Mouse (Mus musculus) megakaryocyte, embryonic 14.5 days (primary cell): ENCODE measurements around the gene Il17ra. TPM values are rescaled to one million over a fixed set of nuclear protein-coding genes. Genes with fewer than 3 reads are reported as not detected.

ENCODE experiments used
- H3K27me3 ChIP-seq: replicated peaks from 2 replicates; pipeline ENCODE3; 2012; ENCODE audit warnings: inconsistent platforms
- H3K36me3 ChIP-seq: replicated peaks from 2 replicates; pipeline ENCODE3; 2012; ENCODE audit warnings: low read length, inconsistent platforms, mixed read lengths
- H3K4me1 ChIP-seq: 2 replicates; pipeline ENCODE4 v1.6.1; 2012; ENCODE audit warnings: inconsistent platforms
- H3K4me3 ChIP-seq: replicated peaks from 2 replicates; pipeline ENCODE3; 2012; ENCODE audit warnings: moderate library complexity, mild to moderate bottlenecking, inconsistent platforms
- H3K9me3 ChIP-seq: 2 replicates; pipeline ENCODE4 v1.6.1; 2012; ENCODE audit warnings: inconsistent platforms
- FLI1 ChIP-seq: IDR thresholded peaks from 2 replicates; pipeline ENCODE4 v1.6.1; 2012; ENCODE audit warnings: low read length, inconsistent platforms, mixed read lengths
- GATA1 ChIP-seq: IDR thresholded peaks from 3 replicates; pipeline ENCODE4 v1.6.1; 2012; ENCODE audit warnings: mixed read lengths, low read length, inconsistent platforms, borderline replicate concordance
- polyA plus RNA-seq: library from polyadenylated mRNA; stranded (reverse); fragments of >175 nt; gene quantifications from 2 replicates; pipeline ENCODE4 v1.2.3, GENCODE M21; 2012; ENCODE audit warnings: low replicate concordance; ENCODE audit not compliant: insufficient read depth

Gene Il17ra
- polyA plus RNA-seq, 1 experiment, result 11.2 TPM

DNA sequence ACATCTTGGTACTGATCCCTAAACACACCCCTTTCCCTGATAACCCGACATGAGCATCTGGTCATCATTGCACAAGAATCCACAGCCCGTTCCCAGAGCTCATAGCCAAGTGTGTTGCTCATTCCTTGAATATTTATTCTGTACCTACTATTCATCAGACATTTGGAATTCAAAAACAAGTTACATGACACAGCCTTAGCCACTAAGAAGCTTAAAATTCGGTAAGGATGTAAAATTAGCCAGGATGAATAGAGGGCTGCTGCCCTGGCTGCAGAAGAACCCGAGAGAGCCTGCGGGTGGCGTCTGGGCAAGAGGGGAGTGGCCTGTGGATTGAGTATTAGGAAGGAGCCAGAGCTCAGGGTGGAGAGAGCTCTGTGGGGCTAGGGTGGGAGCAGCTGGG, 19.7 kb downstream of the Il17ra start:
- peaks cover 85% of the 10 kb centered on the region for H3K4me1 ChIP-seq
- H3K36me3 ChIP-seq, result peaks cover 67% of the 10 kb centered on the region
- TF ChIP-seq FLI1 (no peak), GATA1 (no peak)
- H3K4me3 ChIP-seq, result no peak overlapping the region
- no peaks in the 10 kb centered on the region for H3K9me3 ChIP-seq
- no peaks in the 10 kb centered on the region for H3K27me3 ChIP-seq

DNA sequence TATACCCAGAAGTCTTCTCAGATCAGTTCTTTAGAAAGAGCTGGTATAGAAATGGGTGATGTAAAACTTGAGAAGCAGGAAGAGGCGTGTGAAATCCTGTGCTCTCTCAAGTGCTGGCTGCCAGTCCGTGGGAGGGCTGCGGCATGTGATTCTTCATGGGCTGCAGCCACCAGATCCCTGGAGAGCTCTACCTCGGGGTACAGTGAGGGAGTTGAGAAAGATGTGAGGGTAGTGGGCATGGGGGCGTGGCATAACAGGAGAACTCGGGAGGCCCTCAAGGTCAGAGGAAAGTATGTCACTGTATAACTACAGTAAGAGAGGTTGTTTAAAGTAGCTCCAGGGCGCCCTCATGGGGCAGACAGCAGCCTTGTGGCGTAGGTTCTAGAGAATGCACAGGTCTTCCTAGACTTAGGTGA, 20.2 kb downstream of the Il17ra start:
- TF ChIP-seq FLI1, result no peak
- no peak for TF ChIP-seq GATA1
- peaks cover 62% of the 10 kb centered on the region for H3K36me3 ChIP-seq
- H3K9me3 ChIP-seq, result no peaks in the 10 kb centered on the region
- peaks cover 83% of the 10 kb centered on the region for H3K4me1 ChIP-seq
- no peak overlapping the region for H3K4me3 ChIP-seq
- no peaks in the 10 kb centered on the region for H3K27me3 ChIP-seq

DNA sequence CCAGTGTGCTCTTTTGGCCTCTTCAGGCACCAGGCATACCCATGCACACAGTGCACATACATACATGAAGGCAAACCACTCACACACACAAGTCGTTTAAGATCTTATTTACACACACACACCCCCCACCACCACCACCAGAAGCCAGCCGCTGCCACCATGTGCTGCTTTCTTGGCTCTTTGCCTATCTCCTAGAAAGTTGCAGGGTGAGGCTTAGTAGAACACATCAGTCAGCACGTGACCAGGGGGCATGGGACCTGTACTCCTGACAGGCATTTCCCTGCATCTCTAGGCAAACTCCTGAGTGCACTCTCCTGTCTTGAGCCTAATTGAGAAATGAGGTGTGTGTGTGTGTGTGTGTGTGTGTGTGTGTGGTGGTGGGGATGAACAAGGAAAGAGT, 22.0 kb downstream of the Il17ra start:
- no peaks in the 10 kb centered on the region for H3K9me3 ChIP-seq
- peaks cover 44% of the 10 kb centered on the region for H3K36me3 ChIP-seq
- peaks cover 4% of the 10 kb centered on the region for H3K27me3 ChIP-seq
- TF ChIP-seq GATA1, result no peak
- TF ChIP-seq FLI1, result no peak
- H3K4me3 ChIP-seq, result no peak overlapping the region
- peaks cover 83% of the 10 kb centered on the region for H3K4me1 ChIP-seq

DNA sequence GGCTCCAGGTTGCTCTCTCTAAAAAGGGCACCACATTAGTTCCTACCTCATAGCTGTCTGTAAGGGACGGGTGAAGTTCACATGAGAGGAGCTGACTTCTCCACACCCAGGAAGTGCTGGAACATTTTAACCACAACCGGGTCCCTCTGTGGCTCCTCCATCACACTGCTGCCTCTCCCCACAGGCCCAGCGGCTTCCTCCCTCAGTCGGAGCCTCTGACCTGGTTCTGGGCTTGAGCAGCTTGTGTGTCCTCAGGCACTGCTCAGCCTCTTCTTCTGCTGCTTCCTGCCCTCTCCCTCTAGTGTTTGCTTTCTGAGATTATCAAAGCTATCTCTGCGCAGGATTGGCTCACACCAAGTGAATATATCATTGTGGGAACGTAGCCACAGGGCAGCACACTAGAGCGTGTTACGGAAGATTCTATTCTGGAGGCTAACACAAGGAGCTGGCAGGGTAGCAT, 23.0 kb downstream of the Il17ra start:
- H3K27me3 ChIP-seq, result peaks cover 11% of the 10 kb centered on the region
- no peak for TF ChIP-seq GATA1
- H3K4me1 ChIP-seq, result peaks cover 88% of the 10 kb centered on the region
- peak overlapping the region; percentile 59 for H3K4me3 ChIP-seq
- peaks cover 33% of the 10 kb centered on the region for H3K36me3 ChIP-seq
- H3K9me3 ChIP-seq, result no peaks in the 10 kb centered on the region

DNA sequence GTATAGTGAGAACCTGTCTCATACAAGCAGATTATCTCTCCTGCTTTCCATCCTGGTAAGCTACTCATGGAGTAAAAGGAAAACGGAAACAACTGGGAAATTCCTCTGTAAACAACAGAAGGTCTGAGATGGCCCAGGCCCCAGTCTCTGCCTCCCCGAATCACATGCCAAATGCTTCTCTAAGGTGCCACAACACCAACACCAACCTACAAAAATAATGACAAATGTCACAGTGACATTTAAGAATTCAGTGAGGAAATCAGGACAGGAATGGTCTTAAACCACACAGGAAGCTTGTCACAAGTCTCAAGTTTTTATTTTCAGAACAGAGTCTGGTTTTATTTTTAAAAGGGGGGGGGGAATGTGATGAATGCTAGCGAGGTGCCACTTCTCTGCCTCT, 25.6 kb downstream of the Il17ra start:
- no peak for TF ChIP-seq FLI1
- peaks cover 37% of the 10 kb centered on the region for H3K27me3 ChIP-seq
- no peak overlapping the region for H3K4me3 ChIP-seq

DNA sequence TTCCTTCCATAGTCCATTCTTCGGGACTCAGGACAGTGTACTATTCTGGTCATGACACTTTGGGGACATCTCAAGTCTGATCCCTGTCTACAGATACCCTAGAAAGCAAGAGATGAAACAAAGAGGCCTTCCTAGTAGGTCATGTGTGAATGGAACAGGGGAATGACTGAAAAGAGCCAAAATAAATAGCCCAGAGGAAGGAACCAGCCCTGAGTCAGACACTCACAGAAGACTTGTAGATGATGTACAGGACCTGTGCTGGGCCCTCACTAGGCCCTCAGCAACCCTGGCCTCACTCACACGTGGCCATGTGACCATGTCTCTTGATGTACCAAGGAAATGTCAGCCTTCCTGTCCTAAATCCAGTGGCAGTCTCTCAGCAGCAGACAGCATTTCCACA, 26.4 kb downstream of the Il17ra start:
- H3K36me3 ChIP-seq, result peaks cover 5% of the 10 kb centered on the region
- H3K9me3 ChIP-seq, result peaks cover 6% of the 10 kb centered on the region; the same call in 1 of the 2 replicates
- peaks cover 93% of the 10 kb centered on the region for H3K4me1 ChIP-seq
- peak overlapping the region; percentile 59 for H3K4me3 ChIP-seq
- TF ChIP-seq GATA1 (no peak), FLI1 (no peak)
- peaks cover 45% of the 10 kb centered on the region for H3K27me3 ChIP-seq

More for the DNA sequence above, 25.6 kb downstream of the Il17ra start:
- Histone ChIP-seq H3K4me1 (peaks cover 92% of the 10 kb centered on the region), H3K9me3 (peaks cover 6% of the 10 kb centered on the region; the same call in 1 of the 2 replicates), H3K36me3 (peaks cover 8% of the 10 kb centered on the region)

DNA sequence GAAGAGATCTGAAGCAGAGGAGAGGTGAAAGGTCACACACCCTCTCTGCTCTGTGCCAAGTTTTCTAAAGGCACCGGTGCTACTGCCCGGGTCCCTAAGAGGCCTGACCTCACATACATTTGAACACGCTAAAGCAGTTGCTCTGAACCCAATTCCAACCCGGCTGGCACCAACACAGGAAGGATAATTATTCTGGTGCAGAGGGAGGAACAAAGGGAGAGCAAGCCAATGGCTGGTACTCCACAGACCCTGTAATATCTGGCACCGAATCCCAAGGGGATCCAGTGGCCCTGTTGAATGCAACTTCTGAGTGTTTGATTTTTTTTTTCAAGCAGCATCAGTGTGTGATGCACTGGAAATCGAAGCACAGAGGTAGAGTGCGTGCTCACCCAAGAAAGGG, 28.0 kb downstream of the Il17ra start:
- Histone ChIP-seq H3K36me3 (no peaks in the 10 kb centered on the region), H3K9me3 (peaks cover 6% of the 10 kb centered on the region; the same call in 1 of the 2 replicates), H3K4me1 (peaks cover 85% of the 10 kb centered on the region), H3K27me3 (peaks cover 56% of the 10 kb centered on the region), H3K4me3 (no peak overlapping the region)
- no peak for TF ChIP-seq FLI1
- no peak for TF ChIP-seq GATA1

DNA sequence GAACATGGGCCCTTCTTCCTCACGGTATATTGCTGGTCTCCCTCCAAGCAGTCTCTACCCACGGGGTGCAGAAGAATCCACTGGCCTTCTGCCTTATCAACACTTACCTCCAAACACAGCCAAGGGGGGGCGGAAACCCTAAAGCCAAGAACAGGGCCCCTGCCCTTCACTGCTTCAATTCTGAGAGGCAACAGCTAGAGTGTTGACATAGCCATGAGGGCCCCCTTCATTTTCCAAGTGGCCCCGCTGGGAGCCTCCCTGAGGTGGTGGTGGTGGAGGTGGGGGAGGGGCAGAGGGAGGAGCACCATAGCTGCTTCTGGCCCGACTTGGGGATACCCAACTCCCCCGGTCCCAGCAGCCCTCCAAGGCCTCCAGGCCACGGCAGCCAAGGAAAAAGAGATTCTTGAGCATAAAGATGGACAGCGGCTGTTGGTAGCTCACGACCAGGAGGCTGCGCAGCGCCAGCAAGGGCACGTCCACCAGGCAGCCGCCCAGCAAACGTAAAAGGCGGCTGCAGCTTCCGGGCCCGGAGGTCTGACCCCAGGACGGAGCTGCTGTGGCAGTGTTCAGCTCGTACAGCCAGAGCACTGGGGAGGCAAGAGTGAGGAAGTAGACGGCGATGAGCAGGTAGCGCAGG, 28.9 kb downstream of the Il17ra start:
- H3K4me1 ChIP-seq, result peaks cover 76% of the 10 kb centered on the region
- H3K4me3 ChIP-seq, result peak overlapping the region; percentile 91
- peaks cover 6% of the 10 kb centered on the region; the same call in 1 of the 2 replicates for H3K9me3 ChIP-seq
- H3K27me3 ChIP-seq, result peaks cover 63% of the 10 kb centered on the region
- TF ChIP-seq GATA1 (no peak), FLI1 (no peak)
- H3K36me3 ChIP-seq, result no peaks in the 10 kb centered on the region

DNA sequence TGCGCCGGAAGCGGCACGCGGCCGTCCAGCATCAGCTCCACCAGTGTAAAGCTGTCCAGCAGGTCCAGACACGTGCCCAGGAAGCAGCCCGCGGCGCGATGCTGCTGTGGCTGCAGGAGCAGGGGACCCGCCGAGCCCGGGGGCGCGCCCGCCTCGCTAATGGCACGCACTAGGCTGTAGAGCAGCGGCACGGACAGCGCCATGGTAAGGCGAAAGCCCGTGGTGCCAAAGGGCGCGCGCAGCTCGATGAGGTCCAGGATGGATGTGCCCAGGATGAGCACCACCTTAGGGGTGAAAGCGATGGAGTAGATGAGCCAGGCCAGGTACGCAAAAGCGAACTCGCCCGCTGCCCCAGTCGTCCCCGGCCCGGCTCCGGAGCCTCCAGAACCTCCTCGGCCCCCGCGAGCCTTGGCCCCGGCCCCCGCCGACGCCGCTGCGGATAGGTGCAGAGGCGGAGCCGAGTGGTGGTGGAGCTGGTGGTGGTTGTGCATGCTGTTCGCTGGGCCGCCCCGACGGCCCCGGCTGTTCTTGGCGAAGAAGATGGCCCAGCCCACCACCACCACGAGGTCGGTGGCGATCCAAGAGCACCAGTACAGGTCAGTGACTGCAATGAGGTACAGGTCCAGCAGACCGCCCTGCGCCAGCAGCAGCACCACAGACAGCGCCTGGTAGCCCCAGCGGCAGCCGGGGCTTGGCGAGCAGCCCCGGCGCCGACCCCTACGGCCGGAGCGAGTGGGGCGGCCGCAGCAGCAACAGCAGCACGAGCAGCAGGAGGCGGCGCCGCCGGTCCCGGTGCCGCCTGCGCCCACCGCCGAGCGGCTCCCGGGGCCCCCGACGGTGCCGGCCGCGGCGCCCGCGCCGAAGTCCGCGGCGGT, 29.7 kb downstream of the Il17ra start:
- peak overlapping the region; percentile 91 for H3K4me3 ChIP-seq

More for the DNA sequence above, 29.7 kb downstream of the Il17ra start:
- Histone ChIP-seq H3K4me1 (peaks cover 69% of the 10 kb centered on the region), H3K27me3 (peaks cover 63% of the 10 kb centered on the region), H3K36me3 (no peaks in the 10 kb centered on the region), H3K9me3 (peaks cover 6% of the 10 kb centered on the region; the same call in 1 of the 2 replicates)
- TF ChIP-seq GATA1 (no peak), FLI1 (no peak)
